ENCODE assay signal across 9 mouse cellular contexts in the genomic region with DNA sequence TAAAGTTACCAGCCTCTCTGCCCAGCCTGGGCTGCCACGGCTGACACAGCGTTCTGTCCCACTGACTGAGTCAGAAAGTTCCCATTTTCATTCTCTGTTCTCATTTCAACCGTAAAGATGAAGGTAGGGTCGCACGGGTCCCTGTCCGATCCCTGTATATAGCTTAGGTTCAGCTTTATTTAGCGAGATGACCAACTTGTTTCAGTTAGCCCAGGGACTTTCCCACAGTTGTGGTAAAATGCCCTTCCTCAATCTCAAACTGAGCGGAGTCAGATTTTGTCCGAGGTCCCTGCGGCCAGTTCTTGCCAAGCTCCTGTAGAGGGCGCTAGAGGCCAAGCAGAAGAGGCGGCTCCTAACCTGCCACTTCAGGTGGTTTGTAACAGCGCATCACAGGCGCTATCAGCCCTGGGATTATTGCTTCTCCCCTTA. TPM values are rescaled to one million over a fixed set of nuclear protein-coding genes. Genes with fewer than 3 reads are reported as not detected.
DNase-seq lines count a peak whose midpoint lies in the region; ATAC-seq and TF ChIP-seq lines count a peak whose summit lies in the region.
"Had no signal": no experiment of that assay in that cellular context is flagged by ENCODE, and none has a peak within 500 bp of the region (broad histone marks: within the 10 kb centered on the region; RNA-seq: fewer than 3 reads in every experiment).

No protein-coding gene starts in this region.

- H3ac ChIP-seq in C2C12 (ENCODE audit: control insufficient read depth, insufficient read length, low read depth) = no peak overlapping the region

- 21% methylated on average over 14 of the region's 14 CpGs for WGBS in heart, adult 2 months
- WGBS in embryonic facial prominence, embryonic 11.5 days = 27% methylated on average over 14 of the region's 14 CpGs

- TF ChIP-seq CTCF in heart, adult 2 months (IDR thresholded peaks at IDR 0.05) = peak; percentile 93
- TF ChIP-seq CTCF in C2C12 (IDR thresholded peaks at IDR 0.05; ENCODE audit: control insufficient read depth, insufficient read depth, insufficient read length) = peak; percentile 29
- TF ChIP-seq CTCF in testis, adult 2 months (IDR thresholded peaks at IDR 0.05; ENCODE audit: control insufficient read depth, insufficient read depth, insufficient replicate concordance, low read depth, low read length) = peak; percentile 96

- no peak for ATAC-seq in embryonic facial prominence, embryonic 11.5 days (replicated peaks; ENCODE audit: insufficient number of reproducible peaks, low FRiP score, low TSS enrichment, low read depth)

- no peaks in the 10 kb centered on the region for H3K4me1 ChIP-seq in heart, adult 2 months (ENCODE audit: control insufficient read depth, insufficient read depth, low read length)
- no peaks in the 10 kb centered on the region for H3K4me1 ChIP-seq in embryonic facial prominence, embryonic 11.5 days (ENCODE audit: control insufficient read depth, insufficient read depth, low read length)
- H3K4me1 ChIP-seq in testis, adult 2 months (ENCODE audit: control insufficient read depth, insufficient read depth, low read length) = no peaks in the 10 kb centered on the region

- H3K36me3 ChIP-seq in heart, adult 2 months (ENCODE audit: control insufficient read depth, insufficient read depth, low read length) = no peaks in the 10 kb centered on the region
- no peaks in the 10 kb centered on the region for H3K36me3 ChIP-seq in C2C12 (ENCODE audit: control insufficient read depth, insufficient read depth)
- no peaks in the 10 kb centered on the region for H3K36me3 ChIP-seq in embryonic facial prominence, embryonic 11.5 days (replicated peaks; ENCODE audit: control insufficient read depth, insufficient read depth, low read depth, low read length)
- no peaks in the 10 kb centered on the region for H3K36me3 ChIP-seq in testis, adult 2 months (ENCODE audit: control insufficient read depth, insufficient read depth, low read length)

- H3K79me2 ChIP-seq in heart, adult 2 months (replicated peaks; ENCODE audit: control insufficient read depth, insufficient read depth, low read length) = no peaks in the 10 kb centered on the region
- H3K79me2 ChIP-seq in C2C12 (ENCODE audit: control insufficient read depth, insufficient read depth) = no peaks in the 10 kb centered on the region

- H3K27me3 ChIP-seq in heart, adult 2 months (ENCODE audit: control insufficient read depth, insufficient read depth, low read length) = no peaks in the 10 kb centered on the region
- H3K27me3 ChIP-seq in C2C12 (ENCODE audit: control insufficient read depth, insufficient read depth, insufficient read length) = peaks cover 52% of the 10 kb centered on the region
- H3K27me3 ChIP-seq in embryonic facial prominence, embryonic 11.5 days (ENCODE audit: control insufficient read depth, insufficient read depth, low read length) = no peaks in the 10 kb centered on the region
- no peaks in the 10 kb centered on the region for H3K27me3 ChIP-seq in testis, adult 2 months (ENCODE audit: control insufficient read depth, insufficient read depth, low read length)

- no peak overlapping the region for H3K9ac ChIP-seq in heart, adult 2 months (ENCODE audit: low read depth, low read length)
- H3K9ac ChIP-seq in embryonic facial prominence, embryonic 11.5 days (replicated peaks; ENCODE audit: low read length) = no peak overlapping the region

- TF ChIP-seq EP300 in heart, adult 2 months (IDR thresholded peaks at IDR 0.05; ENCODE audit: insufficient read depth, low read depth, low read length) = 0 out of 2 replicates have a peak, but pooled peaks have one; percentile 23

- no peak overlapping the region for H3K4me2 ChIP-seq in embryonic facial prominence, embryonic 11.5 days (ENCODE audit: low read depth, low read length)

- H3K4me3 ChIP-seq in heart, adult 2 months = no peak overlapping the region
- H3K4me3 ChIP-seq in C2C12 (ENCODE audit: insufficient read depth, poor library complexity, severe bottlenecking) = no peak overlapping the region
- H3K4me3 ChIP-seq in embryonic facial prominence, embryonic 11.5 days (ENCODE audit: low read depth, low read length) = no peak overlapping the region
- H3K4me3 ChIP-seq in testis, adult 2 months (ENCODE audit: control insufficient read depth, low read depth, low read length) = no peak overlapping the region

- no peaks in the 10 kb centered on the region for H3K9me3 ChIP-seq in embryonic facial prominence, embryonic 11.5 days (replicated peaks; ENCODE audit: control insufficient read depth, low read length)

- no peak for TF ChIP-seq POLR2A in heart, adult 2 months (IDR thresholded peaks at IDR 0.05; ENCODE audit: insufficient read depth, low read depth, low read length)
- no peak for TF ChIP-seq POLR2A in testis, adult 2 months (IDR thresholded peaks at IDR 0.05; ENCODE audit: control insufficient read depth, low read depth, low read length)

- no peak overlapping the region for H3K27ac ChIP-seq in heart, adult 2 months
- no peak overlapping the region for H3K27ac ChIP-seq in embryonic facial prominence, embryonic 11.5 days (replicated peaks; ENCODE audit: low read depth, low read length)
- no peak overlapping the region for H3K27ac ChIP-seq in testis, adult 2 months (ENCODE audit: control insufficient read depth, insufficient read depth, low read depth, low read length)

- DNase-seq in heart, adult 2 months = peak; percentile 40 to 59
- no peak for DNase-seq in heart, postnatal 25 days (ENCODE audit: low spot score)
- DNase-seq in adrenal gland, postnatal 25 days = peak; percentile 42
- DNase-seq in embryonic facial prominence, embryonic 11.5 days (ENCODE audit: low spot score) = peak; percentile 67
- peak; percentile 42 to 79 for DNase-seq in kidney, postnatal 36 days
- DNase-seq in mesoderm, embryonic 11.5 days (ENCODE audit: low read depth, low spot score) = peak; percentile 74

- intact Hi-C loops in heart, adult 2 months (cut with DNase I) = loop anchor here (1.0 to 5.0 kb wide), 3 partner anchors 58 to 118 kb away; no protein-coding TSS in a partner anchor
- intact Hi-C loops in heart, postnatal 25 days (cut with DNase I) = loop anchor here (1.0 to 5.0 kb wide), 3 partner anchors 53 to 118 kb away; partner anchors contain the start of gene Krt222

- H3K79me3 ChIP-seq in C2C12 (ENCODE audit: low read depth) = no peaks in the 10 kb centered on the region

TF ChIP-seq in C2C12, 6 proteins besides CTCF, POLR2A, EP300 and RAD21:
- TF ChIP-seq CEBPB (IDR thresholded peaks at IDR 0.05; ENCODE audit: low read depth) (no peak), MAX (IDR thresholded peaks at IDR 0.05) (no peak), MYOD1 (IDR thresholded peaks at IDR 0.05; ENCODE audit: control insufficient read depth, insufficient read length, low read depth) (no peak)

RNA-seq across cellular contexts. Expression of gene Ccr7, which starts 34.3 kb away (rescaled TPM):
- total RNA-seq in heart, adult 2 months (2021) = under 1 TPM; 0.29 to 0.59 TPM
- polyA plus RNA-seq in heart, adult 2 months (2012; rRNA removed) = 2.6 and 2.7 TPM in 2 replicates
- total RNA-seq in heart, postnatal 25 days (2021) = under 1 TPM; 0.29 to 0.64 TPM
- polyA plus RNA-seq in C2C12 (2012; fragmentation: generic; extraction: Trizol) = 0.02 TPM
- 0.21 TPM in 1 of 2 replicates, not detected in the other for total RNA-seq in adrenal gland, postnatal 25 days (2021)
- 0.31 and 0.60 TPM in 2 replicates for polyA plus RNA-seq in embryonic facial prominence, embryonic 11.5 days (2014; fragmentation: Nextera tagmentation; extraction: Ambion mirVana)
- 0.76 and 2.0 TPM in 2 replicates for polyA plus RNA-seq in testis, adult 2 months (2012; rRNA removed)
- total RNA-seq: left cerebral cortex, postnatal 10 days had no signal

RNA-seq across cellular contexts. Expression of gene Smarce1, which starts 41.6 kb away (rescaled TPM):
- total RNA-seq in heart, adult 2 months (2021) = 10 to 100 TPM; 41.8 to 44.6 TPM
- polyA plus RNA-seq in heart, adult 2 months (2012; rRNA removed) = 22.2 and 29.3 TPM in 2 replicates
- total RNA-seq in heart, postnatal 25 days (2021) = 10 to 100 TPM; 46.0 to 51.8 TPM
- 103 TPM for polyA plus RNA-seq in C2C12 (2012; fragmentation: generic; extraction: Trizol)
- total RNA-seq in adrenal gland, postnatal 25 days (2021) = 63.5 and 101 TPM in 2 replicates
- polyA plus RNA-seq in embryonic facial prominence, embryonic 11.5 days (2014; fragmentation: Nextera tagmentation; extraction: Ambion mirVana) = 223 and 226 TPM in 2 replicates
- 18.5 and 18.8 TPM in 2 replicates for polyA plus RNA-seq in testis, adult 2 months (2012; rRNA removed)

RNA-seq across cellular contexts. Expression of gene Krt222, which starts 54.7 kb away (rescaled TPM):
- total RNA-seq in heart, adult 2 months (2021) = 10 to 100 TPM; 26.9 to 31.0 TPM
- polyA plus RNA-seq in heart, adult 2 months (2012; rRNA removed) = 6.8 and 12.7 TPM in 2 replicates
- total RNA-seq in heart, postnatal 25 days (2021) = 10 to 100 TPM; 32.6 to 39.1 TPM
- not detected for polyA plus RNA-seq in C2C12 (2012; fragmentation: generic; extraction: Trizol)
- 1.4 and 2.4 TPM in 2 replicates for total RNA-seq in adrenal gland, postnatal 25 days (2021)
- polyA plus RNA-seq in embryonic facial prominence, embryonic 11.5 days (2014; fragmentation: Nextera tagmentation; extraction: Ambion mirVana) = 0.18 and 0.49 TPM in 2 replicates
- polyA plus RNA-seq in testis, adult 2 months (2012; rRNA removed) = 0.12 TPM in 1 of 2 replicates, not detected in the other

Comparison
In these comparisons a context has a peak if more than half of its experiments do, and no peak if none do; other contexts are left out.
1. CTCF ChIP-seq: peak in every context shown above with its lines; median percentile 96 in testis, adult 2 months; 93 in heart, adult 2 months; 29 in C2C12.